Mouse (Mus musculus) cerebellum, adult 9-11 months (tissue): Measurements from ENCODE around the gene Hs6st3.
"Not testable (repeated sequence)": the region's sequence is repeated elsewhere in the genome, so short reads cannot be mapped to it uniquely, and the experiment has no call there.

Experiments used
- DNase-seq: peaks from one replicate; pipeline ENCODE4 v3.0.0; 2022

Hs6st3 gene

GRCm38 (mm10) chr14:119452797-119453196 lies 314.7 kb downstream of the Hs6st3 start:
- DNase-seq, result no peak

- DNase-seq, result no peak
Observed at GRCm38 (mm10) chr14:119464308-119464707, 326.2 kb downstream of the Hs6st3 start.

DNA sequence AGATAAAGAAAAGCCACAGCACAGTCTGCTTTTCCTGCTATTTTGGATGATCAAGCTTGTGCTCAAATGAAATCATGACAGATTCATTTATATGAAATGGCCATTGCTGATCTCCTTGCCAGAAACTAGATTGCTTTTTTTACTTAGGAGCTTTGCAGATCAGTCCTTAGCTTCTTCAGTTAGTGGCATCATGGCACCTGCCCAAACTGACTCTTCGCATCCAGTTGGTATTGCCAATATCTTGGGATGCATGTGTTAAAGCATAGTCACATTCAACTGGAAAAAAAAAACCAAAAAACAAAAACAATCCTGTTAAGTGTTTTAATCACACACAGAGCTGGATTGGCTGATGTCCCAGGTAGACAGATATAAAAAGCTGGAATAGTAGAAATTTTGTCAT lies 326.7 kb downstream of the Hs6st3 start:
- DNase-seq, result no peak

GRCm38 (mm10) chr14:119466899-119467588 lies 328.9 kb downstream of the Hs6st3 start:
- DNase-seq, result no peak

DNA sequence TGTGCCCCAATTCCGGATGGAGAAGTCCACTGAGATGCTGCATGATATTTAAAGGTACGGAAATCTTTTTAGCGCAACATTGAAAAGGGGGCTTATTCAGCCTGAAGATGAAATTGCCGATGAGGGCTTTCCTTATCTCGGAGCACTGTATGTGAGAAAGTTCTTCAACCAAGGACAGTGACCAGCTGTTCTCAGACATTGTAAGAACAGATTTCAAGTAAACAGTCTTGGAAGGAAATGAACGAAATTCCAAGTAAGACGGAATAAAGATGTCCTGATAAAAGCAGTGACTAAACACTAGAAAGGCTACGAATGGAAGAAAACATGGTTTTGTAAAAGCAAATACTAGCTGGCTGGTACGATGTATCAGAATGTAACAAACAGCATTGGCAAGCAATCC lies 338.4 kb downstream of the Hs6st3 start:
- DNase-seq, result no peak

- no peak for DNase-seq
Observed at GRCm38 (mm10) chr14:119477836-119478235, 339.7 kb downstream of the Hs6st3 start.

GRCm38 (mm10) chr14:119488978-119489703 lies 351.0 kb downstream of the Hs6st3 start:
- no peak for DNase-seq

- no peak for DNase-seq
Observed at GRCm38 (mm10) chr14:119520632-119521031, 382.5 kb downstream of the Hs6st3 start.

GRCm38 (mm10) chr14:119521056-119521455 lies 382.9 kb downstream of the Hs6st3 start:
- no peak for DNase-seq

GRCm38 (mm10) chr14:119532889-119533546 lies 394.9 kb downstream of the Hs6st3 start:
- DNase-seq, result no peak

GRCm38 (mm10) chr14:119540505-119540904 lies 402.4 kb downstream of the Hs6st3 start:
- no peak for DNase-seq

- DNase-seq, result no peak
Observed at GRCm38 (mm10) chr14:119544596-119544995, 406.5 kb downstream of the Hs6st3 start.

GRCm38 (mm10) chr14:119558356-119558755 lies 420.2 kb downstream of the Hs6st3 start:
- no peak for DNase-seq

DNA sequence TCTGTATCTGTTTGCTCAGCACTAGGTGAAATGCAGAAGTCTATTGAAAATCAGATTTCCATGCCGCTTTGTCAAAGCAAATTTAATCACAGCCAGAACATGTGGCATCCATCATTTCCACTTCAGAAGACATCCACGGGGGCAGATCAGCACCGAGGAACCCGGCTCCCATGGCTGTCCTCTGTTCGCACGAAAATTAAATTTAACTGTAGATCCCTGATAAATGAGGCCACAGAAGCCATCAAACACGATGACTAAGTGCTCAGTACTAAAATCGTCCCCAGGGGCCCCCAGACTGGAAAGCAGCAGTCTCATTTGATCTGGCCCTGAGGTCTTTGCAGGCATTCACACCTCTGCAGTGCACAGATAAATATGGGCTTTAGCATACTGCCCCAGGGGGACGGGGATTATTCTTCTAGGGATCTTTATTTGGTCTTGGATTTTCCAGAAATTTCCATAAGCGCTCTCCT lies 443.9 kb downstream of the Hs6st3 start:
- no peak for DNase-seq

DNA sequence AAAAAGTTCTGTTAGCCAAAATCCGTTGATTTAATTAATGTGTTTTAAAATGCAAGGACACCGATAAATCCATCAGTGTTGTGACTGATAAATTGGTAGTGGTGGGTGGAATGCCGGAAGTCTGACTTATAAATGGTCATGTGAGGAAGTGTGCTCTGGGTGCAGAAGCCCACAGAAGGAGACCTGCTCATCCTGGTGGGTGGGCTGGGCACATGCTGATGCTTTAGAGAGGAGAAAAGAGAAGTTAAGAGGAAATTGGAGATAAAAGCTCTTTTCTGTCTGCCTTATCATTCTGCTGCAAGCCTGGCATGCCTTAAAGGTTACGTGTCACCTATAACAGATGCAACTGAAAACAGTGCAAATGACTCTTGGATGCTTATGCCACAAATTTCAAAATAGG lies 446.9 kb downstream of the Hs6st3 start:
- DNase-seq, result no peak

GRCm38 (mm10) chr14:119587365-119587764 lies 449.2 kb downstream of the Hs6st3 start:
- DNase-seq, result not testable (repeated sequence)

GRCm38 (mm10) chr14:119604327-119604726 lies 466.2 kb downstream of the Hs6st3 start:
- DNase-seq, result no peak

DNA sequence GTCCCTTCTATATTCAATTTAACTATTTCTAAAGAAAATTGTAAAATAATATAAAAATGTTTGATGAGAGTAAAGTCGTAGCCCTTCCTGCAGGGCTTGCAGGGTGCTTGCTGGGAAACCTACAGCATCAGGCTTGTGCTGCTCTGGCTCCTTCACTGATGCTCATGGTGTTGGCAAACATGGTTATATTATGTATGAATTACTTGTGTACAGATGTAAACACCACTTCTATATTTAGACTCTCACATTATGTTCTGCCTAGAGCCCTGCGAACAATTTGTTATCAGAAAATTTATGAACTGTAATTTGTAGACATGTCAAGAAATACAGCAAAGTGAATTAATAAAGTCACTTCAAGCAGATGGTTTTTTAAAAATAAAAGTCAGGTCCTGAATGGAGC lies 474.7 kb downstream of the Hs6st3 start:
- no peak for DNase-seq

- no peak for DNase-seq
Observed at GRCm38 (mm10) chr14:119629127-119629526, 491.0 kb downstream of the Hs6st3 start.

GRCm38 (mm10) chr14:119633090-119633489 lies 494.9 kb downstream of the Hs6st3 start:
- no peak for DNase-seq

GRCm38 (mm10) chr14:119633626-119634025 lies 495.5 kb downstream of the Hs6st3 start:
- DNase-seq, result no peak

GRCm38 (mm10) chr14:119642874-119643273 lies 504.7 kb downstream of the Hs6st3 start:
- DNase-seq, result no peak

DNA sequence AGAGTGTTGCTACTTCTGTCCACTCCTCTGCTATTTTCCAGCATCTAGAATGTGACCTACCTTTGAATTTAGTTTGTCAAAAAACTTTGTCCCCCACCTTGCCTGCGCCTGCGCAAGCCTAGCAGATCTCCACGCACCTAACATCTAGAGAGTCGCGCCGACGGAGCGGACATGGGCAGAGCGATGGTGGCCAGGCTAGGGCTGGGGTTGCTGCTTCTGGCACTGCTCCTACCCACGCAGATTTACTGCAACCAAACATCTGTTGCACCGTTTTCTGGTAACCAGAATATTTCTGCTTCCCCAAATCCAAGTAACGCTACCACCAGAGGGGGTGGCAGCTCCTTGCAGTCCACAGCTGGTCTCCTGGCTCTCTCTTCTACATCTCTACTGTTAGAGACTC lies 505.7 kb downstream of the Hs6st3 start:
- DNase-seq, result no peak

DNA sequence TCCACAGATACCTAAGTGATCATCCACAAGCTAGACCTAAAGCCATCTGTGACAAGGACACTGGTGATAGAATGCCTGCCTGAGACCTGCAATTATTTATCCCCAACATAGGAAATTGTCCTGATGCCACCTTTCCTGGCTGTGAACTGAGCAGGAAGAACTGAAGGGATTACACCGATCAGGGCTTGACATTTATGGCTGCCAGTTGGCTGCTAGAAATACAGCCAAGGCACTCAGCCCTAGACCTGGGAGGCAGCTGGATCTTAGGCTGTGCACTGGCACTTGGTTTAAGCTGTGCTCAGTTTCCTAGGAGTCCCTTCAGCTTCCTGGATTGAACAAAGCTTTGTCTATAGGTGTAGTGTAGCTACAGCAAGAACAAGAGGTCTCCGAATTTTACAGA lies 518.8 kb downstream of the Hs6st3 start:
- no peak for DNase-seq
